Mouse (Mus musculus): Measurements from ENCODE around the gene Mki67. TPM values are rescaled to one million over a fixed set of nuclear protein-coding genes. Genes with fewer than 3 reads are reported as not detected.
"Not testable (repeated sequence)": the region's sequence is repeated elsewhere in the genome, so short reads cannot be mapped to it uniquely, and the experiment has no call there.

Gene Mki67
- polyA plus RNA-seq, 1 experiment, result 2.9 TPM

DNA sequence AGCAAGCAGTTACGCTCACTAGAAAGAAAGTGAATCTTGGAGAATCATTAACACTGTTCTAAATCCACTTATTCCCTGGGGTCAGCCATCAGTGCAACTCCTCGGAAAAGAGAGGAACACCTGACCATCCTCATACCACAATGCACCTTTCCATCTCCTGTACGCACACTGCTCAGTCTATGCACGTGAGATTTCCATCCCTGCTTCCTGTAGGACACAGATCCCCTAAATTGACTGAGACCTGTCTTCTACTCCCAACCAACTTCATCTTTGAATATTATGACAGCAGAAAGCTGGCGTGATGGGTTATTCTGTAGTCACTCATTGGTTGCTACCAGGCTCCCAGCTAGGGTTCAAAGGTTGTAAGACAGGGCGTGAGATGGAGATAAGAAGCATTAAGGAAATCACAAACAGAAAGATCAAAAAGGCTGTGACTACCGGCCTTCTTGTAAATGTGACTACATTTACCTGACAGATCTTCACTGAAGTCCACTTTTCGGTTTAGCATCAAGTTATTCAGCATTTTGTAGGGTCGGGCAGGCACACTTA lies 12.5 kb downstream of the Mki67 start:
- Histone ChIP-seq H3K27me3 (replicated peaks) (no peaks in the 10 kb centered on the region), H3K9me3 (no peaks in the 10 kb centered on the region), H3K4me1 (no peaks in the 10 kb centered on the region), H3K4me3 (replicated peaks) (no peak overlapping the region), H3K36me3 (replicated peaks; ENCODE audit: low read length) (peaks cover 95% of the 10 kb centered on the region)
- no peak for TF ChIP-seq FLI1 (IDR thresholded peaks at IDR 0.05; ENCODE audit: low read length)

DNA sequence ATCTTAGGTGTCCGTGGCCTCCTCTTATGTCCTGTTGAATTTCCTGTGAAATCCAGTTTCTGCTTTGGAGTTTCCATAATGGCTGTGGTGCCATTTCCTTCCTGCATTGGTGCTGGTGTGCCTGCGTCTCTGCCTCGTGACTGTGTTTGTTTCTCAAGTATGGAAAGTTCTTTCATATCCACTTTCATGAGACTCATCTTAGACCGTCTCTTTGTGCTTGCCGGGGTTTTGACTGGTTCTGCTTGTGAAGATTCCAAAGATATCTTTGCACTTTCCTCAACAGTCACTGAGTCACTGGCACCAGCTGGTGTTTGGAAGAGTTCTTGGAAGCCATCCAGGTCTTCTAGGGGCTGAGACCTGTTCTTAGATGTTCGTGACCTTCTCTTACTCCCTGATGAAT lies 16.8 kb downstream of the Mki67 start:
- not testable (repeated sequence) for H3K4me1 ChIP-seq; H3K4me3 ChIP-seq (replicated peaks); H3K27me3 ChIP-seq (replicated peaks); H3K9me3 ChIP-seq
- peaks cover 88% of the 10 kb centered on the region for H3K36me3 ChIP-seq (replicated peaks; ENCODE audit: low read length)

- peaks cover 10% of the 10 kb centered on the region for H3K4me1 ChIP-seq
- no peaks in the 10 kb centered on the region for H3K9me3 ChIP-seq
- H3K36me3 ChIP-seq (replicated peaks; ENCODE audit: low read length), result peaks cover 88% of the 10 kb centered on the region
- no peak overlapping the region for H3K4me3 ChIP-seq (replicated peaks)
- H3K27me3 ChIP-seq (replicated peaks), result no peaks in the 10 kb centered on the region
- TF ChIP-seq FLI1 (IDR thresholded peaks at IDR 0.05; ENCODE audit: low read length), result no peak
- TF ChIP-seq GATA1 (IDR thresholded peaks at IDR 0.05; ENCODE audit: borderline replicate concordance, low read length), result no peak
These were observed 17.8 kb downstream of the Mki67 start for GRCm38 (mm10) chr7:135698362-135698761.

GRCm38 (mm10) chr7:135697021-135697740 lies 19.0 kb downstream of the Mki67 start:
- not testable (repeated sequence) for H3K4me3 ChIP-seq (replicated peaks); H3K27me3 ChIP-seq (replicated peaks); H3K9me3 ChIP-seq
- Histone ChIP-seq H3K36me3 (replicated peaks; ENCODE audit: low read length) (peaks cover 90% of the 10 kb centered on the region), H3K4me1 (peaks cover 10% of the 10 kb centered on the region)

DNA sequence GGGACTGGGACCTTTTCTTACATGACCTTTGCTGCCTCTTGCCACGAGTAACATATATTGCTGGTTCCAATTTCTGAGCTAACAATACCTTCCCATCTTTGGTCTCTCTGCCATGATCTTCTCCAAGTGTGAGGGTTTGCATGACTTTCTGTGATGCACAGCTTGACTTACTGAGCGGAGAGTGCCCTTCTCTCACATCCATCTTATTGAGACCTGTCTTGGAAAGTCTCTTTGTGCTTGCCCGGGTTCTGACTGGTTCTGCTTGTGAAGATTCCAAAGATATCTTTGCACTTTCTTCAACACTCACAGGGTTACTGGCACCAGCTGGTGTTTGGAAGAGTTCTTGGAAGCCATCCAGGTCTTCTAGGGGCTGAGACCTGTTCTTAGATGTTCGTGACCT lies 20.0 kb downstream of the Mki67 start:
- H3K4me1 ChIP-seq, result peaks cover 10% of the 10 kb centered on the region
- H3K36me3 ChIP-seq (replicated peaks; ENCODE audit: low read length), result peaks cover 90% of the 10 kb centered on the region
- H3K9me3 ChIP-seq, result no peaks in the 10 kb centered on the region
- TF ChIP-seq GATA1 (IDR thresholded peaks at IDR 0.05; ENCODE audit: borderline replicate concordance, low read length) (no peak), FLI1 (IDR thresholded peaks at IDR 0.05; ENCODE audit: low read length) (no peak)
- no peaks in the 10 kb centered on the region for H3K27me3 ChIP-seq (replicated peaks)
- no peak overlapping the region for H3K4me3 ChIP-seq (replicated peaks)

GRCm38 (mm10) chr7:135694796-135695195 lies 21.4 kb downstream of the Mki67 start:
- peaks cover 10% of the 10 kb centered on the region for H3K4me1 ChIP-seq
- H3K9me3 ChIP-seq, result no peaks in the 10 kb centered on the region
- H3K36me3 ChIP-seq (replicated peaks; ENCODE audit: low read length), result peaks cover 88% of the 10 kb centered on the region
- no peak overlapping the region for H3K4me3 ChIP-seq (replicated peaks)
- no peaks in the 10 kb centered on the region for H3K27me3 ChIP-seq (replicated peaks)
- TF ChIP-seq GATA1 (IDR thresholded peaks at IDR 0.05; ENCODE audit: borderline replicate concordance, low read length) (no peak), FLI1 (IDR thresholded peaks at IDR 0.05; ENCODE audit: low read length) (no peak)

DNA sequence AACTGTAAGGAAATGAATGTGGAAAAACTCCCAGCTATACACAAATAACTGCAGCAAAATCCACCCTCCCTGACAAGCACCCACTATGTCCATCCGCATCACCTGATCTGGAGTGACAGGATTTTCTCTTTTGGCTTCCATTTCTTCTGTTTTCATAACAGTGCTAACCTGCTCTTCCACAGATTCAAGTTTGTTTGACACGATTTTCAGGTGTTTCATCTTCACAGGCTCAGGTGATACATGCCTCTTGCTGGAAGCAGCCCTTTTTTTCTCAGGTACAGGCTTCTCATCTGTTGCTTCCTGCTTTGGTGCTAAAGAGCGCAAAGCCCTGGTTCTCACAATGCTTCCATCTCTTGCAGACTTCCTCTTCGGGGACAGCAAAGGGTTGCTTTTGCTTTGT lies 22.0 kb downstream of the Mki67 start:
- H3K27me3 ChIP-seq (replicated peaks), result no peaks in the 10 kb centered on the region
- peaks cover 15% of the 10 kb centered on the region for H3K4me1 ChIP-seq
- peaks cover 90% of the 10 kb centered on the region for H3K36me3 ChIP-seq (replicated peaks; ENCODE audit: low read length)
- no peaks in the 10 kb centered on the region for H3K9me3 ChIP-seq
- H3K4me3 ChIP-seq (replicated peaks), result no peak overlapping the region
- TF ChIP-seq FLI1 (IDR thresholded peaks at IDR 0.05; ENCODE audit: low read length), result no peak
- no peak for TF ChIP-seq GATA1 (IDR thresholded peaks at IDR 0.05; ENCODE audit: borderline replicate concordance, low read length)

- Histone ChIP-seq H3K4me1 (peaks cover 23% of the 10 kb centered on the region), H3K27me3 (replicated peaks) (no peaks in the 10 kb centered on the region), H3K9me3 (no peaks in the 10 kb centered on the region), H3K4me3 (replicated peaks) (no peak overlapping the region), H3K36me3 (replicated peaks; ENCODE audit: low read length) (peaks cover 89% of the 10 kb centered on the region)
- TF ChIP-seq FLI1 (IDR thresholded peaks at IDR 0.05; ENCODE audit: low read length) (no peak), GATA1 (IDR thresholded peaks at IDR 0.05; ENCODE audit: borderline replicate concordance, low read length) (no peak)
These were observed 24.2 kb downstream of the Mki67 start for GRCm38 (mm10) chr7:135691941-135692340.

- no peak overlapping the region for H3K4me3 ChIP-seq (replicated peaks)
- no peaks in the 10 kb centered on the region for H3K9me3 ChIP-seq
- TF ChIP-seq GATA1 (IDR thresholded peaks at IDR 0.05; ENCODE audit: borderline replicate concordance, low read length) (no peak), FLI1 (IDR thresholded peaks at IDR 0.05; ENCODE audit: low read length) (no peak)
- H3K36me3 ChIP-seq (replicated peaks; ENCODE audit: low read length), result peaks cover 96% of the 10 kb centered on the region
- H3K4me1 ChIP-seq, result peaks cover 17% of the 10 kb centered on the region
- no peaks in the 10 kb centered on the region for H3K27me3 ChIP-seq (replicated peaks)
These were observed 26.8 kb downstream of the Mki67 start for GRCm38 (mm10) chr7:135689396-135689795.

GRCm38 (mm10) chr7:135684938-135685337 lies 31.2 kb downstream of the Mki67 start:
- no peak for TF ChIP-seq GATA1 (IDR thresholded peaks at IDR 0.05; ENCODE audit: borderline replicate concordance, low read length)
- no peak for TF ChIP-seq FLI1 (IDR thresholded peaks at IDR 0.05; ENCODE audit: low read length)
- peaks cover 96% of the 10 kb centered on the region for H3K36me3 ChIP-seq (replicated peaks; ENCODE audit: low read length)
- no peaks in the 10 kb centered on the region for H3K27me3 ChIP-seq (replicated peaks)
- peaks cover 19% of the 10 kb centered on the region for H3K4me1 ChIP-seq
- no peaks in the 10 kb centered on the region for H3K9me3 ChIP-seq
- H3K4me3 ChIP-seq (replicated peaks), result no peak overlapping the region

GRCm38 (mm10) chr7:135684098-135684497 lies 32.1 kb downstream of the Mki67 start:
- Histone ChIP-seq H3K4me1 (peaks cover 14% of the 10 kb centered on the region), H3K36me3 (replicated peaks; ENCODE audit: low read length) (peaks cover 97% of the 10 kb centered on the region)
- H3K9me3 ChIP-seq, result not testable (repeated sequence)

More at GRCm38 (mm10) chr7:135684098-135684497, 32.1 kb downstream of the Mki67 start:
- not testable (repeated sequence) for H3K4me3 ChIP-seq (replicated peaks); H3K27me3 ChIP-seq (replicated peaks)
